Mouse (Mus musculus) fibroblast of lung, adult 2 months (primary cell): ENCODE results near the gene Tubgcp2.

Source experiments
- DNase-seq: peaks from one replicate; pipeline ENCODE4 v3.0.0-alpha.2; 2011; ENCODE audit warnings: low read depth

The Tubgcp2 gene

GRCm38 (mm10) chr7:139949893-139950282, 86.6 kb downstream of the Tubgcp2 start:
- peak; percentile 40 for DNase-seq

GRCm38 (mm10) chr7:139946032-139946431, 90.4 kb downstream of the Tubgcp2 start:
- no peak for DNase-seq
